Mouse (Mus musculus) limb, embryonic 14.5 days (tissue): ENCODE results near the gene Nek9. TPM values are rescaled to one million over a fixed set of nuclear protein-coding genes. Genes with fewer than 3 reads are reported as not detected.

Experiments
- ATAC-seq: fragments of 200-750 bp; cut with Nextera tagmentation; 2 replicates; pipeline ENCODE4 v1.8.0; 2017; ENCODE audit warnings: low read depth, moderate number of reproducible peaks, moderate TSS enrichment; ENCODE audit not compliant: low FRiP score
- DNase-seq: peaks from one replicate; pipeline ENCODE4 v3.0.0-alpha.2; 2015; ENCODE audit warnings: low spot score
- H3K27ac ChIP-seq: fragments of 300-500 bp; sonication (generic); replicated peaks from 2 replicates; pipeline ENCODE4 v1.5.1; 2014; ENCODE audit warnings: low read depth, mild to moderate bottlenecking, low read length, moderate library complexity, mixed read lengths
- H3K27me3 ChIP-seq: fragments of 300-500 bp; sonication (generic); 2 replicates; pipeline ENCODE4 v1.6.1; 2014; ENCODE audit warnings: low read length, mixed read lengths; ENCODE audit not compliant: control insufficient read depth, insufficient read depth
- H3K36me3 ChIP-seq: fragments of 300-500 bp; sonication (generic); 2 replicates; pipeline ENCODE4 v1.6.1; 2014; ENCODE audit warnings: mild to moderate bottlenecking, low read length, moderate library complexity, mixed read lengths; ENCODE audit not compliant: control insufficient read depth, insufficient read depth
- H3K4me1 ChIP-seq: fragments of 300-500 bp; sonication (generic); 2 replicates; pipeline ENCODE4 v1.6.1; 2014; ENCODE audit warnings: antibody characterized with exemption, low read length, mixed read lengths; ENCODE audit not compliant: control insufficient read depth, insufficient read depth
- H3K4me2 ChIP-seq: fragments of 300-500 bp; sonication (generic); replicated peaks from 2 replicates; pipeline ENCODE4 v1.6.1; 2014; ENCODE audit warnings: low read depth, mild to moderate bottlenecking, low read length, moderate library complexity; ENCODE audit not compliant: severe bottlenecking
- H3K4me3 ChIP-seq: fragments of 300-500 bp; sonication (generic); replicated peaks from 2 replicates; pipeline ENCODE4 v1.5.1; 2014; ENCODE audit warnings: low read length
- H3K9ac ChIP-seq: fragments of 300-500 bp; sonication (generic); 2 replicates; pipeline ENCODE4 v1.6.1; 2014; ENCODE audit warnings: mild to moderate bottlenecking, low read depth, low read length, moderate library complexity; ENCODE audit not compliant: severe bottlenecking
- H3K9me3 ChIP-seq: fragments of 300-500 bp; sonication (generic); 2 replicates; pipeline ENCODE4 v1.6.1; 2016; ENCODE audit warnings: low read length; ENCODE audit not compliant: control insufficient read depth
- POLR2A ChIP-seq: fragments of 200-500 bp; IDR thresholded peaks from 2 replicates; pipeline ENCODE4 v1.8.0; 2012; ENCODE audit warnings: inconsistent platforms, mild to moderate bottlenecking, moderate library complexity, borderline replicate concordance; ENCODE audit not compliant: insufficient read depth, insufficient read length; ENCODE audit errors: extremely low read depth
- WGBS: fragments of 180-500 bp; shearing (Covaris S2); extraction: QIAGEN DNeasy Blood & Tissue Kit; methylation state at CpG from one replicate; pipeline ENCODE4 v1.1.7; 2014; 5-methylcytosine and 5-hydroxymethylcytosine counted together
- polyA plus RNA-seq, 2 experiments: library from polyadenylated mRNA; depleted of rRNA in 1 of 2; stranded (reverse) in 1 of 2; unstranded in 1 of 2; fragments of >200 nt; fragmentation: Nextera tagmentation in 1 of 2; extraction: Ambion mirVana in 1 of 2; gene quantifications; 2 replicates each; pipeline versions ENCODE4 v1.2.1 to v1.2.3; 2012 to 2014

Nek9 gene
- polyA plus RNA-seq, 2 experiments, result 22.0 to 47.4 TPM

- H3K36me3 ChIP-seq, result no peaks in the 10 kb centered on the region; the same call in 1 of the 2 replicates
- no peak overlapping the region for H3K4me2 ChIP-seq
- no peak overlapping the region for H3K9ac ChIP-seq
- TF ChIP-seq POLR2A, result no peak
- H3K27me3 ChIP-seq, result no peaks in the 10 kb centered on the region
- ATAC-seq (no peak), DNase-seq (no peak)
- no peaks in the 10 kb centered on the region for H3K4me1 ChIP-seq
- H3K27ac ChIP-seq, result no peak overlapping the region
- 0 out of 2 replicates have a peak, but pooled peaks cover 5% of the 10 kb centered on the region for H3K9me3 ChIP-seq
- H3K4me3 ChIP-seq, result no peak overlapping the region
- 81% methylated on average over 3 of the region's 3 CpGs for WGBS
Observed at GRCm38 (mm10) chr12:85252083-85252482, 87.1 kb downstream of the Nek9 start.

Other genes with a start within 250 kb of the Nek9 start
- 2.4 and 2.5 TPM in 2 replicates for gene Prox2, start 228.6 kb downstream of the Nek9 start, polyA plus RNA-seq (2012; rRNA removed)
- 3.2 and 3.9 TPM in 2 replicates for gene Prox2, start 228.6 kb downstream of the Nek9 start, polyA plus RNA-seq (2014; fragmentation: Nextera tagmentation; extraction: Ambion mirVana)
- gene Dlst, start 228.5 kb downstream of the Nek9 start, polyA plus RNA-seq (2012; rRNA removed), result 155 and 168 TPM in 2 replicates
- gene Dlst, start 228.5 kb downstream of the Nek9 start, polyA plus RNA-seq (2014; fragmentation: Nextera tagmentation; extraction: Ambion mirVana), result 95.7 and 99.0 TPM in 2 replicates
- 0.37 and 0.43 TPM in 2 replicates for gene Rps6kl1, start 188.1 kb downstream of the Nek9 start, polyA plus RNA-seq (2012; rRNA removed)
- gene Rps6kl1, start 188.1 kb downstream of the Nek9 start, polyA plus RNA-seq (2014; fragmentation: Nextera tagmentation; extraction: Ambion mirVana), result 0.39 and 0.50 TPM in 2 replicates
- 10.0 and 10.3 TPM in 2 replicates for gene Pgf, start 161.6 kb downstream of the Nek9 start, polyA plus RNA-seq (2012; rRNA removed)
- 14.6 and 16.1 TPM in 2 replicates for gene Pgf, start 161.6 kb downstream of the Nek9 start, polyA plus RNA-seq (2014; fragmentation: Nextera tagmentation; extraction: Ambion mirVana)
- gene Eif2b2, start 119.9 kb downstream of the Nek9 start, polyA plus RNA-seq (2012; rRNA removed), result 109 and 128 TPM in 2 replicates
- 78.2 and 79.6 TPM in 2 replicates for gene Eif2b2, start 119.9 kb downstream of the Nek9 start, polyA plus RNA-seq (2014; fragmentation: Nextera tagmentation; extraction: Ambion mirVana)
- 11.3 and 12.3 TPM in 2 replicates for gene Mlh3, start 68.8 kb downstream of the Nek9 start, polyA plus RNA-seq (2012; rRNA removed)
- 8.6 and 9.3 TPM in 2 replicates for gene Mlh3, start 68.8 kb downstream of the Nek9 start, polyA plus RNA-seq (2014; fragmentation: Nextera tagmentation; extraction: Ambion mirVana)
- gene Acyp1, start 50.9 kb downstream of the Nek9 start, polyA plus RNA-seq (2012; rRNA removed), result 20.2 and 32.3 TPM in 2 replicates
- gene Acyp1, start 50.9 kb downstream of the Nek9 start, polyA plus RNA-seq (2014; fragmentation: Nextera tagmentation; extraction: Ambion mirVana), result 40.6 and 45.3 TPM in 2 replicates
- 0.65 and 0.75 TPM in 2 replicates for gene Zc2hc1c, start 50.8 kb downstream of the Nek9 start, polyA plus RNA-seq (2012; rRNA removed)
- gene Zc2hc1c, start 50.8 kb downstream of the Nek9 start, polyA plus RNA-seq (2014; fragmentation: Nextera tagmentation; extraction: Ambion mirVana), result 1.5 and 1.6 TPM in 2 replicates
- 213 and 222 TPM in 2 replicates for gene Tmed10, start 35.5 kb upstream of the Nek9 start, polyA plus RNA-seq (2012; rRNA removed)
- gene Tmed10, start 35.5 kb upstream of the Nek9 start, polyA plus RNA-seq (2014; fragmentation: Nextera tagmentation; extraction: Ambion mirVana), result 394 and 398 TPM in 2 replicates
- 13.6 and 19.7 TPM in 2 replicates for gene Fos, start 134.5 kb upstream of the Nek9 start, polyA plus RNA-seq (2012; rRNA removed)
- gene Fos, start 134.5 kb upstream of the Nek9 start, polyA plus RNA-seq (2014; fragmentation: Nextera tagmentation; extraction: Ambion mirVana), result 17.1 and 19.3 TPM in 2 replicates